Mouse (Mus musculus): ENCODE data around the gene Gm9040. TPM values are rescaled to one million over a fixed set of nuclear protein-coding genes. Genes with fewer than 3 reads are reported as not detected.
"Not testable (repeated sequence)": the region's sequence is repeated elsewhere in the genome, so short reads cannot be mapped to it uniquely, and the experiment has no call there.

The Gm9040 gene
- not detected in 2 replicates for polyA plus RNA-seq (2014; fragmentation: Nextera tagmentation; extraction: Ambion mirVana)

GRCm38 (mm10) chr10:118326869-118327268 lies at the start of gene Gm9040:
TSS of gene Gm9040 (minus strand) at chr10:118326969.
- H3K4me2 ChIP-seq (replicated peaks; ENCODE audit: low read depth, low read length); H3K9me3 ChIP-seq (ENCODE audit: control insufficient read depth, low read length); H3K9ac ChIP-seq (ENCODE audit: low read depth, low read length); H3K4me3 ChIP-seq (ENCODE audit: low read length); H3K4me1 ChIP-seq (ENCODE audit: control insufficient read depth, insufficient read depth, low read length); H3K36me3 ChIP-seq (ENCODE audit: control insufficient read depth, insufficient read depth, low read length); H3K27ac ChIP-seq (ENCODE audit: low read depth, low read length); ATAC-seq (ENCODE audit: low FRiP score, low TSS enrichment); H3K27me3 ChIP-seq (ENCODE audit: control insufficient read depth, insufficient read depth, low read length): not testable (repeated sequence)
- WGBS: no CpG with 5 or more reads among the region's 11 CpGs

DNA sequence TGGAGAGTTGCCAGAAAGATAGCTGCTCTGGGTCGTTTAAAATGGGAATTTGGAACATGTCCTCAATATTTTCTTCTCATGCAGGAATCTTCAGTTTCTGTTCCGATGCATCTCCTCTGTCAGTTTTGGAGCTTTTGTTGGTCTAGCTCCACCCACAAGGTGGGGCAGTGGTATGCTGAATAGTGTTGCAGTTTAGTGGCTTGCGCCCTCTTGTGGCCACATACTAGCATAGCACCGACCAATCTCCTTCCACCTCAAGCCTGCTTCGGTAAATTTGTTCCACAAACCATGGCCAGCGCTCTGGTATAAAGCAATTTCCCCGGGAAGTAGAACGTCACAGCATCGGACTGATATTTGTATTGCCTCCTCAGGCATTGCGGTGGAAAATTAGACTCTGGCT lies 43.7 kb upstream of the Gm9040 start:
- WGBS: 7% methylated on average over 10 of the region's 10 CpGs

DNA sequence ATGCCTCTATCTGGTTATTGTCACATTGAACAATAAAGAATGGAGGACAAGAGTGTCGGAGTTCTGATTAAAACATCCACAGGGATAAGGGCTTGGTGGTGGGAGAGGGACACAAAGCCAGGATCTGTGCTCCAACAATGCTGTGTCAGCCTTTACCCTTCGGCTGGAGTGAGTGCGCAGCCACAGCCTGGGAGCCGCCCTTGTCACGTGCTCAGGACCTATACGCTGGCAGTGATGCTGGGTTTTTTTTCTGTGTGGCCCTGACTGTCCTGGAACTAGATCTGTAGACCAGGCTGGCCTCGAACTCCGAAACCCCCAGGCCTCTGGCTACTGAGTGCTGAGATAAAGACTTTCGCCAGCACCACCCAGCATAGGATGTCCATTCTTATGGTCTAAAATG lies 42.7 kb upstream of the Gm9040 start:
- Histone ChIP-seq H3K27ac (ENCODE audit: low read depth, low read length) (no peak overlapping the region), H3K4me1 (ENCODE audit: control insufficient read depth, insufficient read depth, low read length) (no peaks in the 10 kb centered on the region), H3K4me3 (ENCODE audit: low read length) (no peak overlapping the region), H3K9me3 (ENCODE audit: control insufficient read depth, low read length) (no peaks in the 10 kb centered on the region), H3K36me3 (ENCODE audit: control insufficient read depth, insufficient read depth, low read length) (no peaks in the 10 kb centered on the region), H3K9ac (ENCODE audit: low read depth, low read length) (no peak overlapping the region), H3K4me2 (replicated peaks; ENCODE audit: low read depth, low read length) (no peak overlapping the region), H3K27me3 (ENCODE audit: control insufficient read depth, insufficient read depth, low read length) (no peaks in the 10 kb centered on the region)
- ATAC-seq (ENCODE audit: low FRiP score, low TSS enrichment): no peak
- 91% methylated on average over 9 of the region's 9 CpGs for WGBS

More for the DNA sequence above, 43.7 kb upstream of the Gm9040 start:
- Histone ChIP-seq H3K9me3 (ENCODE audit: control insufficient read depth, low read length) (no peaks in the 10 kb centered on the region), H3K9ac (ENCODE audit: low read depth, low read length) (no peak overlapping the region), H3K36me3 (ENCODE audit: control insufficient read depth, insufficient read depth, low read length) (no peaks in the 10 kb centered on the region), H3K4me2 (replicated peaks; ENCODE audit: low read depth, low read length) (peak overlapping the region; percentile 25; the same call in 1 of the 2 replicates), H3K4me3 (ENCODE audit: low read length) (no peak overlapping the region), H3K27me3 (ENCODE audit: control insufficient read depth, insufficient read depth, low read length) (no peaks in the 10 kb centered on the region), H3K4me1 (ENCODE audit: control insufficient read depth, insufficient read depth, low read length) (no peaks in the 10 kb centered on the region), H3K27ac (ENCODE audit: low read depth, low read length) (no peak overlapping the region)
- ATAC-seq (ENCODE audit: low FRiP score, low TSS enrichment): peak; percentile 91

- ATAC-seq (ENCODE audit: low FRiP score, low TSS enrichment); H3K36me3 ChIP-seq (ENCODE audit: control insufficient read depth, insufficient read depth, low read length); H3K9me3 ChIP-seq (ENCODE audit: control insufficient read depth, low read length); H3K4me1 ChIP-seq (ENCODE audit: control insufficient read depth, insufficient read depth, low read length); H3K27ac ChIP-seq (ENCODE audit: low read depth, low read length); H3K4me3 ChIP-seq (ENCODE audit: low read length); H3K4me2 ChIP-seq (replicated peaks; ENCODE audit: low read depth, low read length); H3K9ac ChIP-seq (ENCODE audit: low read depth, low read length); H3K27me3 ChIP-seq (ENCODE audit: control insufficient read depth, insufficient read depth, low read length): not testable (repeated sequence)
- WGBS: no CpG with 5 or more reads among the region's 11 CpGs
Measured at GRCm38 (mm10) chr10:118354005-118354404, 27.2 kb upstream of the Gm9040 start, which contains the start of gene Gm9049. TSS of gene Gm9049 (minus strand) at chr10:118354105.

GRCm38 (mm10) chr10:118348579-118348978 lies 21.8 kb upstream of the Gm9040 start, which contains the start of gene Gm9048:
TSS of gene Gm9048 (minus strand) at chr10:118348679.
- not testable (repeated sequence) for H3K36me3 ChIP-seq (ENCODE audit: control insufficient read depth, insufficient read depth, low read length); H3K9ac ChIP-seq (ENCODE audit: low read depth, low read length); H3K4me3 ChIP-seq (ENCODE audit: low read length); H3K27me3 ChIP-seq (ENCODE audit: control insufficient read depth, insufficient read depth, low read length); H3K9me3 ChIP-seq (ENCODE audit: control insufficient read depth, low read length); H3K4me1 ChIP-seq (ENCODE audit: control insufficient read depth, insufficient read depth, low read length); H3K27ac ChIP-seq (ENCODE audit: low read depth, low read length); H3K4me2 ChIP-seq (replicated peaks; ENCODE audit: low read depth, low read length); ATAC-seq (ENCODE audit: low FRiP score, low TSS enrichment)
- WGBS: 86% methylated on average over 1 of the region's 14 CpGs

DNA sequence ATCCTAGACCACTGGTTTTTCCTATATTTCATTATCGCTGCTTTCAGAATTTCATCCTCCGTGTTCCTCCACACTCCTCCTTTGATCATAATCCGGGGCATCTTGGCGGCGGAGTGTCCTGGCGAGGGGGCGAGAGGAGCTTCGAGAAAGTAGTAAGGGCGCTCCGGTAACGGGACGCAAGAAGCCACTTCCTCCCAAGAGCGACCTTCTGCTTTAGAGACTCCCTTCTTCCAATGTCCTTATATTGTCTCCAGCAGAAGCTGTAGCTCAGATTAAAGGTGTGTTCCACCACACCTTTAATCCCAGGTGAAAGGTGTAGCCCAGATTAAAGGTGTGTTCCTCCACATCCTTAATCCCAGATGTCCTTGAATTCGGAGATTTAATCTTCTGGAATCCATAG lies 16.4 kb upstream of the Gm9040 start, which contains the start of gene Gm9046:
TSS of gene Gm9046 (minus strand) at position 101 of the 400 bp plus-strand sequence.
- not testable (repeated sequence) for H3K27me3 ChIP-seq (ENCODE audit: control insufficient read depth, insufficient read depth, low read length); H3K4me2 ChIP-seq (replicated peaks; ENCODE audit: low read depth, low read length); H3K9me3 ChIP-seq (ENCODE audit: control insufficient read depth, low read length); H3K9ac ChIP-seq (ENCODE audit: low read depth, low read length); ATAC-seq (ENCODE audit: low FRiP score, low TSS enrichment); H3K4me1 ChIP-seq (ENCODE audit: control insufficient read depth, insufficient read depth, low read length); H3K4me3 ChIP-seq (ENCODE audit: low read length); H3K36me3 ChIP-seq (ENCODE audit: control insufficient read depth, insufficient read depth, low read length); H3K27ac ChIP-seq (ENCODE audit: low read depth, low read length)
- no CpG with 5 or more reads among the region's 14 CpGs for WGBS

- not testable (repeated sequence) for H3K36me3 ChIP-seq (ENCODE audit: control insufficient read depth, insufficient read depth, low read length); H3K4me3 ChIP-seq (ENCODE audit: low read length); H3K4me2 ChIP-seq (replicated peaks; ENCODE audit: low read depth, low read length)
Measured at GRCm38 (mm10) chr10:118337731-118338130, 11.0 kb upstream of the Gm9040 start, which contains the start of gene Gm9045. TSS of gene Gm9045 (minus strand) at chr10:118337831.

GRCm38 (mm10) chr10:118332308-118332707 lies 5.5 kb upstream of the Gm9040 start, which contains the start of gene Gm9044:
TSS of gene Gm9044 (minus strand) at chr10:118332408.
- not testable (repeated sequence) for H3K4me3 ChIP-seq (ENCODE audit: low read length); H3K27me3 ChIP-seq (ENCODE audit: control insufficient read depth, insufficient read depth, low read length); ATAC-seq (ENCODE audit: low FRiP score, low TSS enrichment); H3K4me2 ChIP-seq (replicated peaks; ENCODE audit: low read depth, low read length); H3K4me1 ChIP-seq (ENCODE audit: control insufficient read depth, insufficient read depth, low read length); H3K9me3 ChIP-seq (ENCODE audit: control insufficient read depth, low read length); H3K27ac ChIP-seq (ENCODE audit: low read depth, low read length); H3K36me3 ChIP-seq (ENCODE audit: control insufficient read depth, insufficient read depth, low read length); H3K9ac ChIP-seq (ENCODE audit: low read depth, low read length)
- no CpG with 5 or more reads among the region's 14 CpGs for WGBS

More at GRCm38 (mm10) chr10:118337731-118338130, 11.0 kb upstream of the Gm9040 start, which contains the start of gene Gm9045:
- H3K9ac ChIP-seq (ENCODE audit: low read depth, low read length); ATAC-seq (ENCODE audit: low FRiP score, low TSS enrichment); H3K4me1 ChIP-seq (ENCODE audit: control insufficient read depth, insufficient read depth, low read length); H3K27ac ChIP-seq (ENCODE audit: low read depth, low read length); H3K9me3 ChIP-seq (ENCODE audit: control insufficient read depth, low read length); H3K27me3 ChIP-seq (ENCODE audit: control insufficient read depth, insufficient read depth, low read length): not testable (repeated sequence)
- WGBS: no CpG with 5 or more reads among the region's 14 CpGs

DNA sequence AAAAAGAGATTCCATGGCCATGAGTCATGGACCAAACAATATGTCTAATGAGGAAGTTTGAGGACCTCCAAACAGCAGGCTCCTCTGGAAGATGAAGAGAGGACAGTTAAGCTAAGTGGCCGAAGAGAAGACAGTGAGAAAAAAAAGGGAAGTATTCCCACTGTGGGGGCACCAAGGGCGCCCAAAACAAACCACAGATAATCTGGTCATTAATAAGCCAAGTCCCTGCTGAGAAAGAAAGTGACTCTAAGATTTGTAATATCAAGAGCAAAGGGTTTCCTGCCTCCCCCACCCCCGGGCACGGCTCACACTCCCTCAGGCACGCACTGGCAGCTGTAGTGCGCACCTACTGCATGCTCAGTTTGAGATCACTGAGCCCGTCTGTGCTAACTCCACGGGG lies 7.7 kb downstream of the Gm9040 start:
- no peaks in the 10 kb centered on the region for H3K27me3 ChIP-seq (ENCODE audit: control insufficient read depth, insufficient read depth, low read length)
- no peak for ATAC-seq (ENCODE audit: low FRiP score, low TSS enrichment)
- no peak overlapping the region for H3K4me3 ChIP-seq (ENCODE audit: low read length)
- no peak overlapping the region for H3K27ac ChIP-seq (ENCODE audit: low read depth, low read length)
- no peaks in the 10 kb centered on the region for H3K9me3 ChIP-seq (ENCODE audit: control insufficient read depth, low read length)
- H3K4me1 ChIP-seq (ENCODE audit: control insufficient read depth, insufficient read depth, low read length): no peaks in the 10 kb centered on the region
- no peak overlapping the region for H3K9ac ChIP-seq (ENCODE audit: low read depth, low read length)
- H3K36me3 ChIP-seq (ENCODE audit: control insufficient read depth, insufficient read depth, low read length): no peaks in the 10 kb centered on the region
- H3K4me2 ChIP-seq (replicated peaks; ENCODE audit: low read depth, low read length): no peak overlapping the region
- WGBS: 77% methylated on average over 8 of the region's 8 CpGs
